Mouse (Mus musculus) liver, embryonic 16.5 days (tissue): ENCODE results near the gene Gm5134. TPM values are rescaled to one million over a fixed set of nuclear protein-coding genes. Genes with fewer than 3 reads are reported as not detected.

Experiments
- ATAC-seq: fragments of 200-750 bp; cut with Nextera tagmentation; 2 replicates; pipeline ENCODE4 v1.8.0; 2017; ENCODE audit warnings: low read depth, mild to moderate bottlenecking, moderate number of reproducible peaks, moderate library complexity
- H3K27ac ChIP-seq: fragments of 300-500 bp; sonication (generic); 2 replicates; pipeline ENCODE4 v1.5.1; 2014; ENCODE audit warnings: mild to moderate bottlenecking, low read length
- H3K27me3 ChIP-seq: fragments of 300-500 bp; sonication (generic); 2 replicates; pipeline ENCODE4 v1.6.1; 2014; ENCODE audit warnings: low read depth, low read length, mixed read lengths; ENCODE audit not compliant: control insufficient read depth, insufficient read depth
- H3K36me3 ChIP-seq: fragments of 300-500 bp; sonication (generic); 2 replicates; pipeline ENCODE4 v1.6.1; 2014; ENCODE audit warnings: mild to moderate bottlenecking; ENCODE audit not compliant: control insufficient read depth, insufficient read depth
- H3K4me1 ChIP-seq: fragments of 300-500 bp; sonication (generic); 2 replicates; pipeline ENCODE4 v1.6.1; 2014; ENCODE audit warnings: low read depth, low read length, mixed read lengths; ENCODE audit not compliant: control insufficient read depth
- H3K4me2 ChIP-seq: fragments of 300-500 bp; sonication (generic); 2 replicates; pipeline ENCODE4 v1.6.1; 2014; ENCODE audit warnings: low read depth, low read length, mixed read lengths
- H3K4me3 ChIP-seq: fragments of 300-500 bp; sonication (generic); 2 replicates; pipeline ENCODE4 v1.5.1; 2014; ENCODE audit warnings: low read depth, mild to moderate bottlenecking, low read length
- H3K9ac ChIP-seq: fragments of 300-500 bp; sonication (generic); 2 replicates; pipeline ENCODE4 v1.6.1; 2014; ENCODE audit warnings: low read depth, low read length
- H3K9me3 ChIP-seq: fragments of 300-500 bp; sonication (generic); replicated peaks from 2 replicates; pipeline ENCODE4 v1.6.1; 2016; ENCODE audit warnings: low read length; ENCODE audit not compliant: control insufficient read depth
- WGBS: fragments of 180-500 bp; shearing (Covaris S2); extraction: QIAGEN DNeasy Blood & Tissue Kit; methylation state at CpG from one replicate; pipeline ENCODE4 v1.1.7; 2014; ENCODE audit not compliant: insufficient replicate concordance; 5-methylcytosine and 5-hydroxymethylcytosine counted together
- polyA plus RNA-seq: library from polyadenylated mRNA; unstranded; fragments of >200 nt; fragmentation: Nextera tagmentation; extraction: Ambion mirVana; gene quantifications from 2 replicates; pipeline ENCODE4 v1.2.1, GENCODE M21; 2015

Gene Gm5134
- polyA plus RNA-seq, 1 experiment from 2014 or later: 0.06 TPM

DNA sequence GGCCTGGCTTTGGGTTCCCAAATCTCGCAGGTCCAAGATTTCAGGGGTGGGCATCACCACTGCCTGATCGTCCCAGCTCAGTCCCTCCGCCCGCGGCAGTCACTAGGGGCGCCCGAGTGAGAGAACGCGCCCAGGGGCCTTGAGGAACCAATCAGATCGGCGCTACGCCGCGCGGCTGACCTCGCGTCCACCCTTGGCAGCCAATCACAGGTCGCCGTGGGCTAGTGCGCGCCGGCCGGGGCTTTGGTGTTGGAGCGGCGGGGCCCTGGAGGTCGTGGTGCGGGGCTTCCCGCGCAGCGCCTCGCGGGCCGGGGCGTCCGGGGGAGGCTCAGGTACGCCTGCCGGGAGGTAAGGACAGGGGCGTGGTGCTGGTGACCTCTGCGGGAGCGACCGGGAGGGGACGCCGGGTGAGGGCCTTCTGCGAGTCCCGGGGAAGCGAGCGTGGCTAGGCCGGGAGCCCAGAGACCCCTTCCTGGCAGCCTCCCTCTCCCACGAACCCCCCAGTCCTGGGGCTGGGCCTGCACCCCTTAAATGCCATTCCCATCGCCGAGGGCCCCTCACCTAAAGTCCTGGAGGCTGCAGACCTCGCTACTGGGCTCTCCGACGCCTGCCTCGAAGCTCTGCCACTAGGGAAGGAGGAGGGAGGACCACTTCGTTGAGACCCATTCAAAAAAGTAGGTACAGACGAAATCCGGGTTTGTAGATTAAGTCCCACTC, 78.2 kb downstream of the Gm5134 start, which contains the start of gene Zfp280b:
Gene Zfp280b (plus strand): TSS at position 249 of the 717 bp plus-strand sequence.
- H3K4me2 ChIP-seq: peak within 1 kb of the TSS; percentile 70
- peaks cover 14% of the 10 kb centered on the region for H3K4me1 ChIP-seq
- peak; percentile 98 for ATAC-seq
- H3K4me3 ChIP-seq: peak within 1 kb of the TSS; percentile 85
- 0% methylated on average over 57 of the region's 58 CpGs for WGBS
- no peaks in the 10 kb centered on the region for H3K9me3 ChIP-seq
- no peaks in the 10 kb centered on the region for H3K36me3 ChIP-seq
- peak within 1 kb of the TSS; percentile 65 for H3K27ac ChIP-seq
- H3K27me3 ChIP-seq: no peaks in the 10 kb centered on the region
- H3K9ac ChIP-seq: peak within 1 kb of the TSS; percentile 84

DNA sequence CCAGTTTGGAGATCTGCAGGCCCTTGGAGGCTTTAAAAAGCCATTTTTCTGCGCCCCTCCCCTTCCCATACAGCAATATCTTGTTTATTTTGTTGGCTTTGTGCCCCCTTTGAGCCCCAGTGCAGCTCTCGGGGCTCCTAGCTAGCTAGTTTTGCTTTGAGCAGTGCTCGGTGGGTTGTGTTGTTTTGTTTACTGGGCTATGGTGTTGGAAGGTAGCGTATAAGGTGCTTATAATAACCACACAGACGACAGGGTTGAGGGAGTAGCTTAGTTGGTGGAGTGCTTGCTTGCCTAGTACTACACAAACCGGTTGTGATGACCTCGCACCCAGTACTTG, 78.8 kb downstream of the Gm5134 start:
- 15% methylated on average over 7 of the region's 7 CpGs for WGBS
- H3K9ac ChIP-seq: peak overlapping the region; percentile 84
- no peak for ATAC-seq

DNA sequence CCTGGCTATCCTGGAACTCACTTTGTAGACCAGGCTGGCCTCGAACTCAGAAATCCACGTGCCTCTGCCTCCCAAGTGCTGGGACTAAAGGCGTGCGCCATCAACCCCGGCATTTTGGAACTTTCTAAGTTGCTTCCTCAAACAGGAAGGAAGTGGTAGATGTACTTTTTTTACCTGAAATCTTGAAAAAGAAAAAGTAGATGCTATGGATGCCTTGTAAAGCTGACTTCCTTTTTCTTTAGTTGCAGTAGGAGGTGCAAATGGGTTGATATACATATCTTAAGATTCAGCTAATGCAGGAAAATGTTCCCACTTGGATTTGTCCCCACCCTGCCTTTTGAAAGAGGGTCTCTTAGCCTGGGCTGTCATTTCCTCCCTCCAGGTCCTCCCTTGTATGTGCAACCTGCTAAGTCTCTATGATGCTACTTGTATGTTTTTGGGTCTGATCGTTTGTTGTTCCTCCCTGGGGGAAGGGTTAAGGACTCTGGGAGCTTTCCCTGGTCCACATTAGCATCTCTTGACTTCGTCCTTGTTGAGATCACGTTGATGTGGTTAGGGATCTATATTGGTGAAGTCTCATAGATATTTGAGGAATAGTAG, 79.8 kb downstream of the Gm5134 start:
- Histone ChIP-seq H3K9ac (no peak overlapping the region), H3K4me1 (peaks cover 14% of the 10 kb centered on the region), H3K36me3 (peaks cover 14% of the 10 kb centered on the region), H3K27ac (no peak overlapping the region), H3K4me2 (peak overlapping the region; percentile 70; the same call in 1 of the 2 replicates), H3K9me3 (no peaks in the 10 kb centered on the region), H3K4me3 (no peak overlapping the region), H3K27me3 (no peaks in the 10 kb centered on the region)
- no peak for ATAC-seq
- 70% methylated on average over 8 of the region's 8 CpGs for WGBS

More for the DNA sequence above, 78.8 kb downstream of the Gm5134 start:
- H3K9me3 ChIP-seq: no peaks in the 10 kb centered on the region
- H3K36me3 ChIP-seq: peaks cover 5% of the 10 kb centered on the region
- no peaks in the 10 kb centered on the region for H3K27me3 ChIP-seq
- H3K4me3 ChIP-seq: peak overlapping the region; percentile 85
- peak overlapping the region; percentile 70 for H3K4me2 ChIP-seq
- H3K4me1 ChIP-seq: peaks cover 14% of the 10 kb centered on the region
- H3K27ac ChIP-seq: peak overlapping the region; percentile 65

DNA sequence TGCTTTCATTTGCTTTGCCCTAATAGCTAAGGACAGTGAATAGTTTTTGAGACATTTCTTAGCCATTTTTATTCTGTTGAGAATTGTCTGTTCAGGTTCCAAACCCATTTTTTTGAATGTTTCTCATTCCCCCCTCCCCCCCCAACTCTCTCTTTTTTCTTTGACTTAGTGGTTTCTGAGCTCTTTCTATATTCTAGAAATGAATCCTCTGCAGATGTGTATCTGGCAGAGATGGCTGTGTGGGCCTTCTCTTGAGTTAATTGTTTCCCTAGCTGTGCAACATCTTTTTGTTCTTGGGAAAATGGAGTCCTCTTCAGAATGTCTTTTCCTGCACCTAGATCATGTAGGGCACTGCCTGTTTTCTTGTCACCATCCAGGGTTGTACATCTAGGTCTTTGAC, 81.0 kb downstream of the Gm5134 start:
- no peaks in the 10 kb centered on the region for H3K27me3 ChIP-seq
- peaks cover 14% of the 10 kb centered on the region for H3K4me1 ChIP-seq
- no peak overlapping the region for H3K9ac ChIP-seq
- no peaks in the 10 kb centered on the region for H3K9me3 ChIP-seq
- no peak overlapping the region for H3K4me3 ChIP-seq
- H3K36me3 ChIP-seq: peaks cover 26% of the 10 kb centered on the region
- no peak overlapping the region for H3K4me2 ChIP-seq
- ATAC-seq: no peak
- H3K27ac ChIP-seq: no peak overlapping the region

DNA sequence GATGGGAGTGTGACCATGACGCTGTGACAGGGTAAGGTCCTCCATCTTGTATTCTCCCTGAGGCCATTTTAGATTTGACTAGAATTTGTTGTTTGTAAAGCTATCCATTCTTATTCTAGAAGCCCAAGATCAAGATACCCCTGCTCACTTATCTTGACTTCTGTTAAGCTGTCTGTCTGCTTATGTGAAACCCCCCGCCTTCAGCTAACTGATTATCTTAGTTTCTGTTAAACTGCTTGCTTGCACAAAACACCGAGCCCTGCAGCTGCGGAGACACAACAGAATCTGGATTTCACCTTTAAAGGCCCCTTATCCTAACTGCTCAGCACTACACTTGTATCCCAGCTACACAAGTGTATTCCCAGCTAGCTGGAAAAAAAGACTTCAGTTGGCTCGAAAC, 82.6 kb downstream of the Gm5134 start:
- no peak overlapping the region for H3K4me3 ChIP-seq
- no peak overlapping the region for H3K9ac ChIP-seq
- H3K27ac ChIP-seq: no peak overlapping the region
- H3K4me2 ChIP-seq: no peak overlapping the region
- peaks cover 10% of the 10 kb centered on the region for H3K4me1 ChIP-seq
- no peaks in the 10 kb centered on the region for H3K9me3 ChIP-seq
- 64% methylated on average over 5 of the region's 5 CpGs for WGBS
- ATAC-seq: no peak
- no peaks in the 10 kb centered on the region for H3K27me3 ChIP-seq
- H3K36me3 ChIP-seq: peaks cover 29% of the 10 kb centered on the region

DNA sequence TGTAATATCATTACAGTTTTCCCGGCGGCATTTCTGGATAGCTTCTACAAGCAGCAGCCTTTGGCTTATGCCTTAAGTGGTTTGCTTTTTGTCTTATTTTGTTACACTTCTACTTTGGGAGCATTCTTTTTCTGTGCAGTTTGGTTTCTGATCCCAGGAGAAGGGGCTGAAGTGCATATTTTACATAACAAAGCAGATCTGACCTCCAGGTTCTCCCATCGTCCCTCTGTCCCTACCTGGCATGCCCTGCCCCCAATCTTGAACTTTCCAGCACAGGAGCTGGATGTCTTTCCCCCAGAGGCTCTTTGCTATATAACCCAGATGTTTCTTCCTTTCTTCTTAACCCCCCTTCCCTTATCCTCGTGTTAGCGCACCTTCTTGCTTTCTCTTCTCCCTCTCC, 91.0 kb downstream of the Gm5134 start:
- H3K4me2 ChIP-seq: no peak overlapping the region
- no peaks in the 10 kb centered on the region for H3K27me3 ChIP-seq
- no peak overlapping the region for H3K4me3 ChIP-seq
- H3K9me3 ChIP-seq: no peaks in the 10 kb centered on the region
- H3K9ac ChIP-seq: no peak overlapping the region
- WGBS: 46% methylated on average over 5 of the region's 5 CpGs
- no peak for ATAC-seq
- peaks cover 2% of the 10 kb centered on the region for H3K36me3 ChIP-seq
- H3K4me1 ChIP-seq: no peaks in the 10 kb centered on the region
- peak overlapping the region; percentile 37; the same call in 1 of the 2 replicates for H3K27ac ChIP-seq

DNA sequence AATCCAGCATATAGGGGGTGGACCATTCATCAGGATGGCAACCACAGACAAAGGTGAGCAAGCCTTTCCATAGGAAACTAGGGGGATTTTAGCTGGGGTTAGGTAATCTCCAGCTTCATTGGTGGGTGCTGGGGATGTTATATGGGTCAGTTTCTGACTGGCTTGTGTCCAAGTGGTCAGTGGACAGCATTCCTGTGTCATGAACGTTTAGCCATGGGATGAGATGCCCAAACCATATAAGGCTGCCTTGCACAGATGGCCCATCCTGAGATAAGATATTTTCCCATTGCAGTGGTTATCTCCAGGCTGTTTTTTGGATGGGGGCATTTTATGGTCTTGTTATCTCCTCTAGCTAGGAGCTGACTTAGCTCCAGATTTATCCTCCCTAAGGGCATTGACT, 92.4 kb downstream of the Gm5134 start:
- peak overlapping the region; percentile 84 for H3K27ac ChIP-seq
- 5% methylated on average over 1 of the region's 1 CpGs for WGBS
- no peaks in the 10 kb centered on the region for H3K36me3 ChIP-seq
- no peak overlapping the region for H3K9ac ChIP-seq
- peak overlapping the region; percentile 13; the same call in 1 of the 2 replicates for H3K4me2 ChIP-seq
- no peak overlapping the region for H3K4me3 ChIP-seq
- no peaks in the 10 kb centered on the region for H3K4me1 ChIP-seq
- H3K9me3 ChIP-seq: no peaks in the 10 kb centered on the region
- peak; percentile 55 for ATAC-seq
- H3K27me3 ChIP-seq: no peaks in the 10 kb centered on the region

DNA sequence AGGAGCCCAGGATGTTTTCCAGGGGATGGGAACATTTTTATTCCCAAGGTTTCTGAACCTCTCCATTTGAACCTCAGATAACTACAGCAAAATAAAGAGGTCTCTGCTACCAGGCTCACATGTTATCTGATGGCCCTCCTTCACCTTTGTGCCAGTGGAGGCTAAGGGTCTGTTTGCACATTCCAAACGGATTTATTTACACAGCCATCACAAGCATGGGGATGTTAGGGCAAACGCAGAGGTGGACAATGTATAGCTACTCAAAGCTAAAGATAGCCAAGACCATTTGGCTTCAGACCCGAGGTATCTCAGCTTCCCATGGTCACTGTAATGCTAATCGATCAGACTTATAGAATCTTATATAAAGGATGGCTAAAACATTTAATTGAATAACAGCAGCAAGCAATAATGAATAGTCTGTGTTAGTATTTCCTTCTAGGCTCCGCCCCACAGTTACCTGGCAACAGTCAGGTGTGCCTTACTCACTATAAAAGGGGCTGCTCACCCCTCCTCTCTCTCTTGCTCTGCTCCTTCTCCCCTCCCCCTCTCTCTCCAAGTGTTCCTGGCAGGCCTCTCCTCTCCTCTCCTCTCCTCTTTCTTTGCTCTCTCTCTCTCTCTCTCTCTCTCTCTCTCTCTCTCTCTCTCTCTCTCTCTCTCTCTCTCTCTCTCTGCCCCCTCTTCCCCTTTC, 93.0 kb downstream of the Gm5134 start:
- Histone ChIP-seq H3K9me3 (no peaks in the 10 kb centered on the region), H3K4me1 (no peaks in the 10 kb centered on the region), H3K27ac (peak overlapping the region; percentile 84), H3K4me2 (peak overlapping the region; percentile 13; the same call in 1 of the 2 replicates), H3K4me3 (no peak overlapping the region), H3K9ac (no peak overlapping the region), H3K27me3 (no peaks in the 10 kb centered on the region), H3K36me3 (no peaks in the 10 kb centered on the region)
- ATAC-seq: peak; percentile 80
- WGBS: 26% methylated on average over 5 of the region's 5 CpGs

DNA sequence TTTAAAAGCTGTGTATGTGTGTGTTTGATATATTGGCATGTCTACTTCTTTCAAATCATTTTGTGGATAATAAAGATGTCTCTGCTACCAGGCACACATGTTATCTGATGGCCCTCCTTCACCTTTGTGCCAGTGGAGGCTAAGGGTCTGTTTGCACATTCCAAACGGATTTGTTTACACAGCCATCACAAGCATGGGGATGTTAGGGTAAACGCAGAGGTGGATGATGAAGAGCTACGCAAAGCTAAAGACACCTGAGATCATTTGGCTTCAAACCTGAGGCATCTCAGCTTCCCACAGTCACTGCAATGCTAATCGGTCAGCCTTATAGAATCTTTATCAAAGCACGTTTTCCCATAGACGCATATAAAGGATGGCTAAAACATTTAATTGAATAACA, 94.7 kb downstream of the Gm5134 start:
- Histone ChIP-seq H3K36me3 (no peaks in the 10 kb centered on the region), H3K4me2 (no peak overlapping the region), H3K4me3 (no peak overlapping the region), H3K4me1 (no peaks in the 10 kb centered on the region), H3K27me3 (no peaks in the 10 kb centered on the region), H3K9ac (no peak overlapping the region), H3K9me3 (no peaks in the 10 kb centered on the region), H3K27ac (no peak overlapping the region)
- ATAC-seq: peak; percentile 67
- WGBS: 42% methylated on average over 6 of the region's 6 CpGs
